Mouse (Mus musculus) kidney, adult 2 months (tissue): ENCODE results near the gene Nutm1.

Source experiments
- CTCF ChIP-seq: fragments of 200-500 bp; conservative IDR thresholded peaks from 2 replicates; pipeline ENCODE4 v1.5.1; 2011; ENCODE audit warnings: low read depth, mild to moderate bottlenecking, control low read depth, low read length, moderate library complexity, mixed read lengths; ENCODE audit not compliant: insufficient read depth, insufficient read length
- POLR2A ChIP-seq: fragments of 200-500 bp; IDR thresholded peaks from one replicate; pipeline ENCODE4 v1.6.1; 2011; ENCODE audit warnings: low read depth, low read length, control low read depth

- TF ChIP-seq CTCF = no peak
- TF ChIP-seq POLR2A = no peak
Measured at GRCm38 (mm10) chr2:112239935-112240721, 19.0 kb downstream of the Nutm1 start.
